Mouse (Mus musculus) erythroblast, embryonic 14.5 days (primary cell): Measurements from ENCODE around the gene Hectd4.

Source experiments
- GATA1 ChIP-seq: IDR thresholded peaks from 2 replicates; pipeline ENCODE4 v1.6.1; 2012; ENCODE audit warnings: low read length, inconsistent platforms, mixed read lengths
- TAL1 ChIP-seq: IDR thresholded peaks from 3 replicates; pipeline ENCODE4 v1.6.1; 2012; ENCODE audit warnings: low read length, inconsistent platforms, mixed read lengths

GRCm38 (mm10) chr5:121280456-121280855 lies 60.4 kb downstream of the Hectd4 start:
- TF ChIP-seq TAL1 (no peak), GATA1 (no peak)
